Mouse (Mus musculus) stomach, postnatal 0 days (tissue): ENCODE data around the gene Mycn. TPM values are rescaled to one million over a fixed set of nuclear protein-coding genes. Genes with fewer than 3 reads are reported as not detected.

ENCODE experiments used
- ATAC-seq: fragments of 200-750 bp; cut with Nextera tagmentation; 2 replicates; pipeline ENCODE4 v1.8.0; 2017; ENCODE audit not compliant: low FRiP score, low TSS enrichment
- DNase-seq: peaks from one replicate; pipeline ENCODE4 v3.0.0-alpha.2; 2016; ENCODE audit warnings: low spot score
- H3K27ac ChIP-seq: fragments of 300-500 bp; sonication (generic); replicated peaks from 2 replicates; pipeline ENCODE4 v1.5.1; 2014; ENCODE audit warnings: mild to moderate bottlenecking, control low read depth
- H3K27me3 ChIP-seq: fragments of 300-500 bp; sonication (generic); 2 replicates; pipeline ENCODE4 v1.6.1; 2014; ENCODE audit warnings: low read length; ENCODE audit not compliant: control insufficient read depth, insufficient read depth
- H3K36me3 ChIP-seq: fragments of 300-500 bp; sonication (generic); 2 replicates; pipeline ENCODE4 v1.6.1; 2014; ENCODE audit warnings: low read length, mixed read lengths; ENCODE audit not compliant: control insufficient read depth, insufficient read depth
- H3K4me1 ChIP-seq: fragments of 300-500 bp; sonication (generic); replicated peaks from 2 replicates; pipeline ENCODE4 v1.6.1; 2014; ENCODE audit warnings: antibody characterized with exemption; ENCODE audit not compliant: control insufficient read depth, insufficient read depth
- H3K4me2 ChIP-seq: fragments of 300-500 bp; sonication (generic); replicated peaks from 2 replicates; pipeline ENCODE4 v1.6.1; 2014; ENCODE audit warnings: low read depth, mild to moderate bottlenecking, control low read depth, moderate library complexity
- H3K4me3 ChIP-seq: fragments of 300-500 bp; sonication (generic); 2 replicates; pipeline ENCODE4 v1.5.1; 2014; ENCODE audit warnings: low read depth, low read length, control low read depth
- H3K9ac ChIP-seq: fragments of 300-500 bp; sonication (generic); 2 replicates; pipeline ENCODE4 v1.6.1; 2014; ENCODE audit warnings: mild to moderate bottlenecking, low read length, control low read depth, mixed read lengths
- H3K9me3 ChIP-seq: fragments of 300-500 bp; sonication (generic); 2 replicates; pipeline ENCODE4 v1.6.1; 2016; ENCODE audit warnings: low read length; ENCODE audit not compliant: control insufficient read depth
- CTCF ChIP-seq: IDR thresholded peaks from 2 replicates; pipeline ENCODE4 v1.5.1; 2016; ENCODE audit warnings: antibody characterized with exemption, low read depth, mild to moderate bottlenecking, moderate library complexity
- EP300 ChIP-seq: optimal IDR thresholded peaks from 2 replicates; pipeline ENCODE3; 2016; ENCODE audit warnings: antibody characterized with exemption
- WGBS: fragments of 180-500 bp; shearing (Covaris S2); extraction: QIAGEN DNeasy Blood & Tissue Kit; methylation state at CpG from one replicate; pipeline ENCODE4 v1.1.7; 2014; 5-methylcytosine and 5-hydroxymethylcytosine counted together
- polyA plus RNA-seq: library from polyadenylated mRNA; unstranded; fragments of >200 nt; fragmentation: Nextera tagmentation; extraction: Ambion mirVana; gene quantifications from 2 replicates; pipeline ENCODE4 v1.2.1, GENCODE M21; 2015

The Mycn gene
- polyA plus RNA-seq, 1 experiment from 2014 or later = 14.0 TPM

GRCm38 (mm10) chr12:12886191-12886889, 55.4 kb downstream of the Mycn start:
- TF ChIP-seq EP300 = no peak
- no peak for TF ChIP-seq CTCF
- Histone ChIP-seq H3K4me1 (no peaks in the 10 kb centered on the region), H3K9me3 (no peaks in the 10 kb centered on the region), H3K27me3 (no peaks in the 10 kb centered on the region), H3K4me3 (no peak overlapping the region), H3K27ac (no peak overlapping the region), H3K4me2 (no peak overlapping the region), H3K9ac (no peak overlapping the region), H3K36me3 (no peaks in the 10 kb centered on the region)
- WGBS = 66% methylated on average over 15 of the region's 15 CpGs
- no peak for ATAC-seq
- no peak for DNase-seq
